In the genomic region with DNA sequence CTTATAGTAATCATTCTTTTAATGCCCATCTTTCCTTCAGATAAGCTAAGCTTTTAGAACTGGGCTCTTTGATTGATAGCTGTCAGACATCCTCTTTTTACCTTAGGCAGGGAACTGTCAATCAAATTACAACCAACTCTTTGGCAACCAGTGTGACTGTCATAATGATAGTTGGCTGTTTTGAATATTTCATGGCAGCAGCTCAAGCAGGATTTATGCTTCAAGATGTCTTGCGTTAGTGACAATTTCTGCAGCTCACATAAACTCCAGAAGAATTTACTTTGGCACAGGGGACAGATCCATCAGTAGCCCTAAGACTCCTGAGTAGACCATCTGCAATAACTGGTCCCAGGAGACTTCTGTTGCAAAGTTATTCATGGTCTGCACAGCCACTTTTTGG, we compare ENCODE assay signal across 29 mouse cellular contexts.
"Had no signal": no experiment of that assay in that cellular context is flagged by ENCODE, and none has a peak within 500 bp of the region (broad histone marks: within the 10 kb centered on the region; RNA-seq: fewer than 3 reads in every experiment).

No protein-coding gene starts in this region.

- H3K27me3 ChIP-seq: heart, embryonic 13.5 days; heart, embryonic 15.5 days; hindbrain, embryonic 13.5 days; hindbrain, embryonic 15.5 days; kidney, embryonic 15.5 days; limb, embryonic 12.5 days; liver, embryonic 13.5 days; liver, embryonic 15.5 days had no signal

- H3K36me3 ChIP-seq: heart, embryonic 13.5 days; heart, embryonic 15.5 days; hindbrain, embryonic 13.5 days; hindbrain, embryonic 15.5 days; kidney, embryonic 15.5 days; limb, embryonic 10.5 days; limb, embryonic 12.5 days; liver, embryonic 13.5 days; liver, embryonic 15.5 days had no signal

- H3K9ac ChIP-seq: heart, embryonic 13.5 days; heart, embryonic 15.5 days; hindbrain, embryonic 13.5 days; hindbrain, embryonic 15.5 days; kidney, embryonic 15.5 days; limb, embryonic 12.5 days; liver, embryonic 13.5 days; liver, embryonic 15.5 days; liver, postnatal 0 days had no signal

- H3K9me3 ChIP-seq: heart, embryonic 13.5 days; heart, embryonic 15.5 days; hindbrain, embryonic 13.5 days; hindbrain, embryonic 15.5 days; kidney, embryonic 15.5 days; limb, embryonic 10.5 days; limb, embryonic 12.5 days; liver, embryonic 13.5 days; liver, embryonic 15.5 days had no signal

- DNase-seq: gastrocnemius, postnatal 25 days; heart, adult 11 months; heart, adult 2 months; heart, postnatal 14 days; heart, postnatal 36 days; kidney, adult 11 months; kidney, adult 2 months; kidney, adult 9 months; kidney, postnatal 14 days; kidney, postnatal 36 days; liver; liver, embryonic 13.5 days; liver, postnatal 0 days; lung, adult 2 months had no signal

- H3K27ac ChIP-seq: heart, adult 2 months; heart, embryonic 13.5 days; heart, embryonic 15.5 days; hindbrain, embryonic 13.5 days; hindbrain, embryonic 15.5 days; hindbrain, postnatal 0 days; kidney, embryonic 15.5 days; kidney, postnatal 0 days; layer of hippocampus, adult 2 months; left cerebral cortex, adult 2 months; limb, embryonic 10.5 days; limb, embryonic 12.5 days; liver, embryonic 13.5 days; liver, embryonic 15.5 days had no signal

- ATAC-seq: hindbrain, postnatal 0 days; intestine, embryonic 16.5 days; liver, postnatal 0 days had no signal

- H3K4me3 ChIP-seq: heart, adult 2 months; heart, embryonic 13.5 days; heart, embryonic 15.5 days; hindbrain, embryonic 13.5 days; hindbrain, embryonic 15.5 days; kidney, embryonic 15.5 days; layer of hippocampus, adult 2 months; left cerebral cortex, adult 2 months; limb, embryonic 10.5 days; limb, embryonic 12.5 days; liver, embryonic 13.5 days; liver, embryonic 15.5 days had no signal

- H3K4me2 ChIP-seq: heart, embryonic 11.5 days; heart, embryonic 13.5 days; heart, embryonic 15.5 days; hindbrain, embryonic 13.5 days; hindbrain, embryonic 15.5 days; kidney, embryonic 15.5 days; limb, embryonic 12.5 days; liver, embryonic 11.5 days; liver, embryonic 13.5 days; liver, embryonic 15.5 days had no signal

- H3K4me1 ChIP-seq: heart, embryonic 13.5 days; heart, embryonic 15.5 days; hindbrain, embryonic 13.5 days; hindbrain, embryonic 15.5 days; kidney, embryonic 15.5 days; limb, embryonic 10.5 days; limb, embryonic 12.5 days; liver, embryonic 13.5 days; liver, embryonic 15.5 days had no signal
